Mouse (Mus musculus): Measurements from ENCODE around the gene Psmb1. TPM values are rescaled to one million over a fixed set of nuclear protein-coding genes. Genes with fewer than 3 reads are reported as not detected.

Gene Psmb1
- polyA plus RNA-seq, 1 experiment from 2014 or later, result 258 TPM

- no peak overlapping the region for H3K4me3 ChIP-seq (replicated peaks)
- WGBS, result 91% methylated on average over 6 of the region's 6 CpGs
- no peak for ATAC-seq
- no peaks in the 10 kb centered on the region for H3K9me3 ChIP-seq
- no peak overlapping the region for H3K27ac ChIP-seq
- no peak overlapping the region for H3K4me2 ChIP-seq (replicated peaks)
- no peaks in the 10 kb centered on the region for H3K27me3 ChIP-seq (replicated peaks)
- H3K9ac ChIP-seq, result no peak overlapping the region
- peaks cover 36% of the 10 kb centered on the region for H3K36me3 ChIP-seq
- no peaks in the 10 kb centered on the region for H3K4me1 ChIP-seq (replicated peaks)
Measured at GRCm38 (mm10) chr17:15429451-15429850, 70.1 kb downstream of the Psmb1 start.

GRCm38 (mm10) chr17:15425931-15426330 is 73.6 kb downstream of the Psmb1 start:
- Histone ChIP-seq H3K4me3 (replicated peaks) (no peak overlapping the region), H3K36me3 (peaks cover 58% of the 10 kb centered on the region), H3K27ac (no peak overlapping the region), H3K4me1 (replicated peaks) (no peaks in the 10 kb centered on the region), H3K4me2 (replicated peaks) (no peak overlapping the region), H3K9ac (no peak overlapping the region), H3K9me3 (no peaks in the 10 kb centered on the region), H3K27me3 (replicated peaks) (no peaks in the 10 kb centered on the region)
- 80% methylated on average over 3 of the region's 3 CpGs for WGBS
- no peak for ATAC-seq

Other genes with a start within 250 kb of the Psmb1 start
- 20.7 and 23.3 TPM in 2 replicates for gene Dll1, start 122.9 kb downstream of the Psmb1 start, polyA plus RNA-seq (2015; fragmentation: Nextera tagmentation; extraction: Ambion mirVana)
- gene Fam120b, start 103.5 kb downstream of the Psmb1 start, polyA plus RNA-seq (2015; fragmentation: Nextera tagmentation; extraction: Ambion mirVana), result 26.9 and 27.7 TPM in 2 replicates
- gene Tbp, start 137 bp upstream of the Psmb1 start, polyA plus RNA-seq (2015; fragmentation: Nextera tagmentation; extraction: Ambion mirVana), result 36.3 and 42.2 TPM in 2 replicates
- gene Pdcd2, start 27.6 kb upstream of the Psmb1 start, polyA plus RNA-seq (2015; fragmentation: Nextera tagmentation; extraction: Ambion mirVana), result 49.9 and 57.0 TPM in 2 replicates
- 1.2 and 2.2 TPM in 2 replicates for gene Prdm9, start 64.6 kb upstream of the Psmb1 start, polyA plus RNA-seq (2015; fragmentation: Nextera tagmentation; extraction: Ambion mirVana)
- gene Chd1, start 205.2 kb upstream of the Psmb1 start, polyA plus RNA-seq (2015; fragmentation: Nextera tagmentation; extraction: Ambion mirVana), result 24.2 and 28.7 TPM in 2 replicates

All from intestine, embryonic 15.5 days (tissue).